Mouse (Mus musculus) limb, embryonic 12.5 days (tissue): ENCODE results near the gene Rab11fip3. TPM values are rescaled to one million over a fixed set of nuclear protein-coding genes. Genes with fewer than 3 reads are reported as not detected.
"Not testable (repeated sequence)": the region's sequence is repeated elsewhere in the genome, so short reads cannot be mapped to it uniquely, and the experiment has no call there.

Experiments
- ATAC-seq: fragments of 200-750 bp; cut with Nextera tagmentation; 2 replicates; pipeline ENCODE4 v1.8.0; 2017; ENCODE audit warnings: low read depth, moderate TSS enrichment; ENCODE audit not compliant: insufficient number of reproducible peaks, insufficient read depth, low FRiP score, low TSS enrichment
- H3K27ac ChIP-seq: fragments of 300-500 bp; sonication (generic); 2 replicates; pipeline ENCODE4 v1.5.1; 2016; ENCODE audit warnings: mild to moderate bottlenecking, moderate library complexity
- H3K27me3 ChIP-seq: fragments of 300-500 bp; sonication (generic); 2 replicates; pipeline ENCODE4 v1.6.1; 2016; ENCODE audit warnings: mild to moderate bottlenecking, moderate library complexity
- H3K36me3 ChIP-seq: fragments of 300-500 bp; sonication (generic); 2 replicates; pipeline ENCODE4 v1.6.1; 2016; ENCODE audit warnings: mild to moderate bottlenecking, moderate library complexity
- H3K4me1 ChIP-seq: fragments of 300-500 bp; sonication (generic); replicated peaks from 2 replicates; pipeline ENCODE4 v1.6.1; 2016
- H3K4me2 ChIP-seq: fragments of 300-500 bp; sonication (generic); 2 replicates; pipeline ENCODE4 v1.6.1; 2016; ENCODE audit warnings: mild to moderate bottlenecking, moderate library complexity
- H3K4me3 ChIP-seq: fragments of 300-500 bp; sonication (generic); replicated peaks from 2 replicates; pipeline ENCODE4 v1.5.1; 2016; ENCODE audit warnings: mild to moderate bottlenecking
- H3K9ac ChIP-seq: fragments of 300-500 bp; sonication (generic); replicated peaks from 2 replicates; pipeline ENCODE4 v1.6.1; 2016; ENCODE audit warnings: mild to moderate bottlenecking, moderate library complexity
- H3K9me3 ChIP-seq: fragments of 300-500 bp; sonication (generic); 2 replicates; pipeline ENCODE4 v1.6.1; 2016; ENCODE audit warnings: mild to moderate bottlenecking, moderate library complexity
- WGBS: fragments of 180-500 bp; shearing (Covaris S2); methylation state at CpG from one replicate; pipeline ENCODE4 v1.1.7; 2016; 5-methylcytosine and 5-hydroxymethylcytosine counted together
- polyA plus RNA-seq: library from polyadenylated mRNA; unstranded; fragments of >200 nt; fragmentation: Nextera tagmentation; extraction: Ambion mirVana; gene quantifications from 2 replicates; pipeline ENCODE4 v1.2.1, GENCODE M21; 2016

Rab11fip3 gene
- polyA plus RNA-seq, 1 experiment from 2014 or later: 26.9 TPM

- peaks cover 29% of the 10 kb centered on the region; the same call in 1 of the 2 replicates for H3K36me3 ChIP-seq
- WGBS: 94% methylated on average over 4 of the region's 4 CpGs
These were observed 16.6 kb downstream of the Rab11fip3 start for GRCm38 (mm10) chr17:26052706-26053105.

GRCm38 (mm10) chr17:26052074-26052473 is 17.3 kb downstream of the Rab11fip3 start:
- 92% methylated on average over 4 of the region's 4 CpGs for WGBS
- H3K9ac ChIP-seq: no peak overlapping the region
- H3K9me3 ChIP-seq: no peaks in the 10 kb centered on the region
- peaks cover 26% of the 10 kb centered on the region for H3K4me1 ChIP-seq
- no peak overlapping the region for H3K4me3 ChIP-seq
- peaks cover 7% of the 10 kb centered on the region; the same call in 1 of the 2 replicates for H3K27me3 ChIP-seq
- H3K27ac ChIP-seq: no peak overlapping the region
- ATAC-seq: no peak
- H3K36me3 ChIP-seq: peaks cover 26% of the 10 kb centered on the region; the same call in 1 of the 2 replicates
- H3K4me2 ChIP-seq: no peak overlapping the region

More at GRCm38 (mm10) chr17:26052706-26053105, 16.6 kb downstream of the Rab11fip3 start:
- no peak overlapping the region for H3K4me3 ChIP-seq
- no peak overlapping the region for H3K9ac ChIP-seq
- no peak for ATAC-seq
- peaks cover 7% of the 10 kb centered on the region; the same call in 1 of the 2 replicates for H3K27me3 ChIP-seq
- no peaks in the 10 kb centered on the region for H3K9me3 ChIP-seq
- H3K4me1 ChIP-seq: peaks cover 26% of the 10 kb centered on the region
- no peak overlapping the region for H3K4me2 ChIP-seq
- no peak overlapping the region for H3K27ac ChIP-seq

- Histone ChIP-seq H3K27me3 (no peaks in the 10 kb centered on the region), H3K36me3 (peaks cover 11% of the 10 kb centered on the region; the same call in 1 of the 2 replicates), H3K4me2 (no peak overlapping the region), H3K9ac (no peak overlapping the region), H3K4me1 (no peaks in the 10 kb centered on the region), H3K9me3 (no peaks in the 10 kb centered on the region), H3K4me3 (no peak overlapping the region), H3K27ac (no peak overlapping the region)
- ATAC-seq: no peak
- 87% methylated on average over 8 of the region's 8 CpGs for WGBS
These were observed 21.2 kb downstream of the Rab11fip3 start for GRCm38 (mm10) chr17:26048118-26048517.

- Histone ChIP-seq H3K27me3 (no peaks in the 10 kb centered on the region), H3K9ac (no peak overlapping the region), H3K4me1 (no peaks in the 10 kb centered on the region), H3K4me3 (no peak overlapping the region), H3K36me3 (peaks cover 7% of the 10 kb centered on the region; the same call in 1 of the 2 replicates), H3K4me2 (no peak overlapping the region), H3K9me3 (no peaks in the 10 kb centered on the region), H3K27ac (no peak overlapping the region; the same call in 1 of the 2 replicates)
- WGBS: 60% methylated on average over 10 of the region's 10 CpGs
- ATAC-seq: no peak
These were observed 22.9 kb downstream of the Rab11fip3 start for GRCm38 (mm10) chr17:26046253-26046997.

GRCm38 (mm10) chr17:26045285-26045684 is 24.1 kb downstream of the Rab11fip3 start:
- Histone ChIP-seq H3K4me3 (no peak overlapping the region), H3K4me1 (no peaks in the 10 kb centered on the region), H3K27ac (no peak overlapping the region), H3K9ac (no peak overlapping the region), H3K36me3 (peaks cover 4% of the 10 kb centered on the region; the same call in 1 of the 2 replicates), H3K4me2 (no peak overlapping the region), H3K9me3 (no peaks in the 10 kb centered on the region), H3K27me3 (no peaks in the 10 kb centered on the region)
- no peak for ATAC-seq
- 75% methylated on average over 4 of the region's 4 CpGs for WGBS

GRCm38 (mm10) chr17:26043249-26043636 is 26.1 kb downstream of the Rab11fip3 start:
- H3K4me2 ChIP-seq: no peak overlapping the region
- no peaks in the 10 kb centered on the region; the same call in 1 of the 2 replicates for H3K36me3 ChIP-seq
- no peaks in the 10 kb centered on the region for H3K9me3 ChIP-seq
- H3K27me3 ChIP-seq: no peaks in the 10 kb centered on the region
- H3K27ac ChIP-seq: 0 out of 2 replicates have a peak overlapping the region, but pooled peaks have one; percentile 17
- ATAC-seq: no peak
- no peak overlapping the region for H3K9ac ChIP-seq
- no peak overlapping the region for H3K4me3 ChIP-seq
- WGBS: 83% methylated on average over 5 of the region's 5 CpGs
- no peaks in the 10 kb centered on the region for H3K4me1 ChIP-seq

GRCm38 (mm10) chr17:26042599-26043248 is 26.6 kb downstream of the Rab11fip3 start:
- Histone ChIP-seq H3K4me3 (no peak overlapping the region), H3K36me3 (no peaks in the 10 kb centered on the region), H3K27ac (0 out of 2 replicates have a peak overlapping the region, but pooled peaks have one; percentile 17), H3K4me1 (no peaks in the 10 kb centered on the region), H3K27me3 (no peaks in the 10 kb centered on the region), H3K4me2 (no peak overlapping the region), H3K9me3 (no peaks in the 10 kb centered on the region), H3K9ac (no peak overlapping the region)
- no peak for ATAC-seq
- WGBS: 84% methylated on average over 13 of the region's 13 CpGs

- H3K4me3 ChIP-seq: no peak overlapping the region
- no peaks in the 10 kb centered on the region for H3K27me3 ChIP-seq
- peak overlapping the region; percentile 12; the same call in 1 of the 2 replicates for H3K27ac ChIP-seq
- ATAC-seq: no peak
- WGBS: 48% methylated on average over 9 of the region's 9 CpGs
- no peaks in the 10 kb centered on the region for H3K4me1 ChIP-seq
- no peak overlapping the region for H3K9ac ChIP-seq
- H3K4me2 ChIP-seq: no peak overlapping the region
- H3K36me3 ChIP-seq: peaks cover 6% of the 10 kb centered on the region; the same call in 1 of the 2 replicates
- H3K9me3 ChIP-seq: no peaks in the 10 kb centered on the region
These were observed 28.1 kb downstream of the Rab11fip3 start for GRCm38 (mm10) chr17:26041111-26041802.

GRCm38 (mm10) chr17:26040711-26041110 is 28.6 kb downstream of the Rab11fip3 start:
- not testable (repeated sequence) for H3K4me1 ChIP-seq, H3K27me3 ChIP-seq, H3K9ac ChIP-seq, ATAC-seq, H3K4me3 ChIP-seq, H3K9me3 ChIP-seq, H3K4me2 ChIP-seq, H3K27ac ChIP-seq, H3K36me3 ChIP-seq
- WGBS: 86% methylated on average over 8 of the region's 8 CpGs

- Histone ChIP-seq H3K4me3 (no peak overlapping the region), H3K9me3 (no peaks in the 10 kb centered on the region), H3K4me1 (no peaks in the 10 kb centered on the region), H3K27ac (no peak overlapping the region), H3K27me3 (no peaks in the 10 kb centered on the region), H3K4me2 (no peak overlapping the region), H3K9ac (no peak overlapping the region), H3K36me3 (peaks cover 60% of the 10 kb centered on the region)
- 83% methylated on average over 6 of the region's 6 CpGs for WGBS
- no peak for ATAC-seq
These were observed 37.3 kb downstream of the Rab11fip3 start for GRCm38 (mm10) chr17:26032037-26032436.

GRCm38 (mm10) chr17:26031583-26031982 is 37.8 kb downstream of the Rab11fip3 start:
- Histone ChIP-seq H3K4me3 (no peak overlapping the region), H3K9ac (no peak overlapping the region), H3K27ac (no peak overlapping the region), H3K4me2 (no peak overlapping the region), H3K27me3 (no peaks in the 10 kb centered on the region), H3K9me3 (no peaks in the 10 kb centered on the region), H3K4me1 (no peaks in the 10 kb centered on the region), H3K36me3 (peaks cover 59% of the 10 kb centered on the region)
- ATAC-seq: no peak
- WGBS: 91% methylated on average over 5 of the region's 5 CpGs
